Mouse (Mus musculus) C2C12 (cell line): ENCODE data around the gene Thoc5.

Experiments used
- CEBPB ChIP-seq: IDR thresholded peaks from one replicate; pipeline ENCODE4 v1.6.1; 2011; ENCODE audit warnings: low read depth, mild to moderate bottlenecking, control low read depth, moderate library complexity
- CTCF ChIP-seq: IDR thresholded peaks from one replicate; pipeline ENCODE4 v1.5.1; 2011; ENCODE audit not compliant: control insufficient read depth, insufficient read depth, insufficient read length
- FOSL1 ChIP-seq: IDR thresholded peaks from one replicate; pipeline ENCODE4 v1.8.0; 2011; ENCODE audit warnings: mild to moderate bottlenecking, low read length; ENCODE audit not compliant: poor library complexity, insufficient read depth, severe bottlenecking
- MAX ChIP-seq: IDR thresholded peaks from one replicate; pipeline ENCODE4 v1.6.1; 2011; ENCODE audit warnings: mild to moderate bottlenecking, control low read depth
- MYOG ChIP-seq: IDR thresholded peaks from one replicate; pipeline ENCODE4 v1.6.1; 2011; ENCODE audit not compliant: control insufficient read depth, insufficient read length; ENCODE audit errors: extremely low read depth
- USF1 ChIP-seq: IDR thresholded peaks from one replicate; pipeline ENCODE4 v1.6.1; 2011; ENCODE audit warnings: low read depth, mild to moderate bottlenecking, control low read depth, moderate library complexity

DNA sequence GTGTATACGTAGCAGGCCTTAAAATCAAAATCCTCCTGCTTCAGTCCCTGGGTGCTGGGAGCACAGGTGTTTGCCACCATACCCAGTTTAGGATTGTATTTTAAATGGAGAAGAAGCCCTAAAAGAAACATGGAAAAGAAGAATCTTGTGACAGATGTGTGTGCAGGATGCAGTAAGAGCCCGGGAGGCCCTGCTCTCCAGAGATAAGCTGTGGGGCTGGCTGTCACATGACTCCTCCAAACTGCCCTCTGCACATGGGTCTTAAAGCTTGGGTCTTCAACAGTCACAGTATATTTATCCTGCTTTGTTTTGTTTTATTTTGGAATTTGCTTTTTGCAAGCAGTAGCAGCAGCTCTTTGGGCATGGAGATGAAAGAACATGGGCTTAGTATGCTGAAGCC, 72.4 kb downstream of the Thoc5 start:
- TF ChIP-seq USF1 (no peak), MYOG (no peak), CTCF (no peak), MAX (no peak), FOSL1 (no peak), CEBPB (no peak)
